Mouse (Mus musculus): ENCODE results near the gene Fyn.

The Fyn gene

DNA sequence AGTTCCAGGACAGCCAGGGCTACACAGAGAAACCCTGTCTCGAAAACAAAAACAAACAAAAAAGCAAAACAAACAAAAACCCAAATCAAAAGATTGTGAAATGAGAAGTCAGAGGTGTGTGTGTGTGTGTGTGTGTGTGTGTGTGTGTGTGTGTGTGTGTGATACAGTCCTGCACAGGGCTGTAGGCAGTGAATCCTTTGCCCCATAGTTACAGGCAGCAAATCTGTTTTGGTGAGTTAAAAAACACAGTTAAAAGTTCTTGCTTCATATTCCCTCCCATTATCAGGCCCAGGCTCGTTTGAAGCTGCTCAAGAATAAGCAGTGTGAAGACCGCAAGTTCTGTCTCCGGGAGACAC, 244.0 kb downstream of the Fyn start, which contains the start of gene Traf3ip2:
Traf3ip2 (plus strand) TSS at position 302 of the 356 bp plus-strand sequence.
- no peak for DNase-seq (ENCODE audit: low spot score)

DNA sequence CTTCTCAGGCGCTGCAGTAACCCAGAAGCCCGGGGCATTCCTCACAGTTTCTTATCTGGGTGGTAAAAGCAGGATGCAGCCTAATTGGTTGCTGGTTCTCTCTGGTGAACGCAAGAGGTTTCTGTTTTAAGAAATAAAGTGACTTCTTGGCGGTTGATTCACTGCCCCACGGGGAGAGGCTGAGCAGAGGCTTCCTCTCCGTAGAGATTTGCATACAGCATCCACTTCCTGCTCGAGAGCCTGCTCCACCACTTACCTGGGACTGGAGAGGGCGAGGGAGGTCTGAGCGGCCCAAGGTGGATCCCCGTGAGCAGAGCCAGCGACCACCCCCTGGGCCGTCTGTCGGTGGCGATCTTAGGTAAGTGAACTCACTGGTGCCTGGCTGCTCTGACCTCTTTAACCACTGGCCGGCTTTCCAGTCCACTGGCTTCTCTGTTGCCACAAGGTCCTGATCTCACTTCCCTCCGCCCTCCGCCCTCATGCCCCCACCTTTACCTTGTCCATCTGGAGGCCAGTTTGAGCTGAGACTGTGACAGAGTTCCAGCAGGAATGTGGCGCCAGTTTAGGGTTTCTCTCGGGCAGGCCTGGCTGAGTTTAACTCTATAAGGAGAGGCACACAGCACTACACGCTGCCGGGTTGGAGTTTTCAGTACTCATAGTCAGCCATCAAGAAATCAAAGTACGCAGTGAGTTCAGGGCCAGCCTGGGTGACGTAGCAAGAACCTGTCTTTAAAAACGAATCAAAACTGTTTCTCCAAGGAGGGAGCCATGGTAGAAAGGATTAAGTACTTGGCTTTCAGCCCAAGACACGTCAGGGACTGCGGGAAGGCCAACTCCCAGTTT, 244.6 kb downstream of the Fyn start:
- peak; percentile 67 for DNase-seq (ENCODE audit: low spot score)

- no peak for DNase-seq (ENCODE audit: low spot score)
Observed at GRCm38 (mm10) chr10:39613973-39614372, 245.3 kb downstream of the Fyn start.

GRCm38 (mm10) chr10:39614676-39615075, 246.0 kb downstream of the Fyn start:
- peak; percentile 60 for DNase-seq (ENCODE audit: low spot score)
